Mouse (Mus musculus): ENCODE results near the gene Eri2.
"Not testable (repeated sequence)": the region's sequence is repeated elsewhere in the genome, so short reads cannot be mapped to it uniquely, and the experiment has no call there.

DNA sequence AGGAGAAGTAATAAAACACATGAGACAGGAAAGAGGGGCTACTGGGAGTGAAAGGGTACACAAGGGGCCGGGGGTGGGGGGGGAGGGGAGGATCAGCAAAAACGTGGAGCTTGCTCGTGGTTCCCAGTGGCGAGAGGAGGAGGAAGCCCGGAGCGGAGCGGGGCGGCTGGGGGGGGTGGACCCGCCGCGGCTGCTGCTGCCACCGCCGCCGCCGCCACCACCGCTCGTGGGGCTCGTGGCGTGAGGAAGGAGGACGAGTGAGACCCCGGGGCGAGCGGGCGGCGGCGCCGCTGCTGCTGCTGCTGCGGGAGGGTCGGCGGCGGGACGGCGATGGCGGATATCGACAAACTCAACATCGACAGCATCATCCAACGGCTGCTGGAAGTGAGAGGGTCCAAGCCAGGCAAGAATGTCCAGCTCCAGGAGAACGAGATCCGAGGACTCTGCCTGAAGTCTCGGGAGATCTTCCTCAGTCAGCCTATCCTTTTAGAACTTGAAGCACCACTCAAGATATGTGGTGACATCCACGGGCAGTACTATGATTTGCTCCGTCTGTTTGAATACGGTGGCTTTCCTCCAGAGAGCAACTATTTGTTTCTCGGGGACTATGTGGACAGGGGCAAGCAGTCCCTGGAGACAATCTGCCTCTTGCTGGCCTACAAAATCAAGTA lies 53.9 kb downstream of the Eri2 start:
- not testable (repeated sequence) for TF ChIP-seq POLR2A (IDR thresholded peaks at IDR 0.05; ENCODE audit: low read depth, low read length); CTCF (IDR thresholded peaks at IDR 0.05; ENCODE audit: borderline replicate concordance, insufficient read depth, low read length)

All from embryonic fibroblast, embryonic 13.5 days (primary cell).